Mouse (Mus musculus) gastrocnemius, postnatal 10 days (tissue): ENCODE measurements around the gene Nlrp10. TPM values are rescaled to one million over a fixed set of nuclear protein-coding genes. Genes with fewer than 3 reads are reported as not detected.

Experiments used
- DNase-seq: peaks from one replicate; pipeline ENCODE4 v3.0.0; 2021; ENCODE audit warnings: mixed read lengths
- total RNA-seq, 2 experiments: library from RNA; stranded (reverse); gene quantifications; 2 replicates each; pipeline ENCODE4 v1.2.3; 2021

Nlrp10 gene
- total RNA-seq, 2 experiments from 2014 or later: 0.68 to 0.79 TPM

- DNase-seq: no peak
Observed at GRCm38 (mm10) chr7:108903969-108904368, 26.0 kb downstream of the Nlrp10 start.

- no peak for DNase-seq
Observed at GRCm38 (mm10) chr7:108894320-108894719, 35.7 kb downstream of the Nlrp10 start, which contains the start of gene Olfr519. Gene Olfr519 (minus strand): TSS chr7:108894420.

GRCm38 (mm10) chr7:108884906-108885305, 45.1 kb downstream of the Nlrp10 start, which contains the start of gene Olfr518:
Gene Olfr518 (minus strand): TSS chr7:108885006.
- DNase-seq: no peak

- DNase-seq: no peak
Observed at GRCm38 (mm10) chr7:108872279-108872678, 57.7 kb downstream of the Nlrp10 start, which contains the start of gene Olfr517. Gene Olfr517 (minus strand): TSS chr7:108872379.

Other genes with a start within 250 kb of the Nlrp10 start
- gene Olfr512, start 216.9 kb downstream of the Nlrp10 start, total RNA-seq: not detected
- not detected for gene Olfr513, start 179.2 kb downstream of the Nlrp10 start, total RNA-seq
- not detected for gene Olfr514, start 104.2 kb downstream of the Nlrp10 start, total RNA-seq
- not detected for gene Olfr516, start 79.6 kb downstream of the Nlrp10 start, total RNA-seq
- not detected for gene Olfr517, start 57.8 kb downstream of the Nlrp10 start, total RNA-seq
- gene Olfr518, start 45.2 kb downstream of the Nlrp10 start, total RNA-seq: not detected
- gene Olfr519, start 35.8 kb downstream of the Nlrp10 start, total RNA-seq: not detected
- 100 to 1,000 TPM; 121 to 122 TPM for gene Eif3f, start 4.2 kb upstream of the Nlrp10 start, total RNA-seq
- gene Tub, start 20.2 kb upstream of the Nlrp10 start, total RNA-seq: 1 to 10 TPM; 1.9 to 3.0 TPM
- 1 to 10 TPM; 1.1 to 1.4 TPM for gene Ric3, start 153.2 kb upstream of the Nlrp10 start, total RNA-seq
- 1 to 10 TPM; 4.5 to 4.7 TPM for gene Lmo1, start 245.0 kb upstream of the Nlrp10 start, total RNA-seq